Comparison of ENCODE assay signal across 8 mouse cellular contexts in genomic region chr9:63758641-63759391, GRCm38 (mm10). TPM values are rescaled to one million over a fixed set of nuclear protein-coding genes. Genes with fewer than 3 reads are reported as not detected.
DNase-seq lines count a peak whose midpoint lies in the region; ATAC-seq and TF ChIP-seq lines count a peak whose summit lies in the region.

No protein-coding gene starts in this region.

- no peaks in the 10 kb centered on the region for H3K36me3 ChIP-seq in embryonic facial prominence, embryonic 14.5 days (ENCODE audit: control insufficient read depth, insufficient read depth, low read length)
- H3K36me3 ChIP-seq in intestine, embryonic 15.5 days = no peaks in the 10 kb centered on the region
- no peaks in the 10 kb centered on the region for H3K36me3 ChIP-seq in lung, postnatal 0 days (ENCODE audit: insufficient read depth, low read length)

- H3K4me1 ChIP-seq in embryonic facial prominence, embryonic 14.5 days (ENCODE audit: control insufficient read depth, insufficient read depth, low read length) = peaks cover 31% of the 10 kb centered on the region
- H3K4me1 ChIP-seq in intestine, embryonic 15.5 days (replicated peaks) = peaks cover 40% of the 10 kb centered on the region
- H3K4me1 ChIP-seq in lung, postnatal 0 days (ENCODE audit: insufficient read depth, low read depth, low read length) = peaks cover 4% of the 10 kb centered on the region

- no peak for TF ChIP-seq EP300 in lung, postnatal 0 days (IDR thresholded peaks at IDR 0.05)

- no peak for TF ChIP-seq CTCF in left cerebral cortex, adult 2 months (IDR thresholded peaks at IDR 0.05)
- TF ChIP-seq CTCF in lung, postnatal 0 days (IDR thresholded peaks at IDR 0.05) = no peak

- peak overlapping the region; percentile 89 for H3K4me2 ChIP-seq in embryonic facial prominence, embryonic 14.5 days (ENCODE audit: low read depth, low read length)
- H3K4me2 ChIP-seq in intestine, embryonic 15.5 days (replicated peaks) = peak overlapping the region; percentile 79
- H3K4me2 ChIP-seq in lung, postnatal 0 days (replicated peaks; ENCODE audit: low read depth, low read length) = peak overlapping the region; percentile 97

- H3K27ac ChIP-seq in left cerebral cortex, adult 2 months = peak overlapping the region; percentile 95
- H3K27ac ChIP-seq in embryonic facial prominence, embryonic 14.5 days (replicated peaks; ENCODE audit: low read depth, low read length) = peak overlapping the region; percentile 96
- peak overlapping the region; percentile 98 for H3K27ac ChIP-seq in intestine, embryonic 15.5 days
- H3K27ac ChIP-seq in lung, postnatal 0 days (ENCODE audit: low read length) = peak overlapping the region; percentile 96

- WGBS in embryonic facial prominence, embryonic 14.5 days = 2% methylated on average over 23 of the region's 23 CpGs
- WGBS in intestine, embryonic 15.5 days = 2% methylated on average over 23 of the region's 23 CpGs
- WGBS in lung, postnatal 0 days = 8% methylated on average over 23 of the region's 23 CpGs

- intact Hi-C loops in left cerebral cortex, adult 2 months (cut with DNase I) = loop anchor here (5.0 kb wide), 3 partner anchors 107 to 627 kb away; no protein-coding TSS in a partner anchor

- H3K4me3 ChIP-seq in left cerebral cortex, adult 2 months = peak overlapping the region; percentile 92
- H3K4me3 ChIP-seq in embryonic facial prominence, embryonic 14.5 days (ENCODE audit: low read depth, low read length) = peak overlapping the region; percentile 80
- peak overlapping the region; percentile 88 for H3K4me3 ChIP-seq in intestine, embryonic 15.5 days (replicated peaks)
- peak overlapping the region; percentile 86 for H3K4me3 ChIP-seq in lung, postnatal 0 days (ENCODE audit: low read depth, low read length)

- 0 out of 2 replicates have a peak, but pooled peaks cover 4% of the 10 kb centered on the region for H3K9me3 ChIP-seq in embryonic facial prominence, embryonic 14.5 days (ENCODE audit: control insufficient read depth, low read length)
- no peaks in the 10 kb centered on the region for H3K9me3 ChIP-seq in intestine, embryonic 15.5 days
- H3K9me3 ChIP-seq in lung, postnatal 0 days (ENCODE audit: low read length) = no peaks in the 10 kb centered on the region

- no peak for DNase-seq in left cerebral cortex, adult 2 months (ENCODE audit: extremely low spot score in 1 of 2, low spot score in 2 of 2)
- DNase-seq in left cerebral cortex, adult 8-10 months (ENCODE audit: low spot score in 2 of 2) = no peak
- peak; percentile 74 for DNase-seq in embryonic facial prominence, embryonic 14.5 days (ENCODE audit: low spot score)
- peak; percentile 69 for DNase-seq in lung, postnatal 0 days (ENCODE audit: low spot score)
- DNase-seq in spleen, adult 18-20 months = peak; percentile 62 to 65
- no peak for DNase-seq in layer of hippocampus, adult 18-20 months (ENCODE audit: low spot score in 2 of 2)
- no peak for DNase-seq in right cerebral cortex, postnatal 10 days (ENCODE audit: low spot score in 2 of 2)

- H3K9ac ChIP-seq in embryonic facial prominence, embryonic 14.5 days (ENCODE audit: low read depth, low read length) = peak overlapping the region; percentile 87
- peak overlapping the region; percentile 98 for H3K9ac ChIP-seq in intestine, embryonic 15.5 days
- peak overlapping the region; percentile 23 for H3K9ac ChIP-seq in lung, postnatal 0 days (replicated peaks; ENCODE audit: low read depth)

- no peak for ATAC-seq in embryonic facial prominence, embryonic 14.5 days (ENCODE audit: low read depth)
- 0 out of 2 replicates have a peak, but pooled peaks have one; percentile 3 for ATAC-seq in intestine, embryonic 15.5 days
- no peak for ATAC-seq in lung, postnatal 0 days

- no peaks in the 10 kb centered on the region for H3K27me3 ChIP-seq in embryonic facial prominence, embryonic 14.5 days (replicated peaks; ENCODE audit: control insufficient read depth, insufficient read depth, low read length)
- no peaks in the 10 kb centered on the region for H3K27me3 ChIP-seq in intestine, embryonic 15.5 days (replicated peaks)
- no peaks in the 10 kb centered on the region for H3K27me3 ChIP-seq in lung, postnatal 0 days (replicated peaks; ENCODE audit: insufficient read depth, low read length)

RNA-seq across cellular contexts. Expression of gene Smad3, which starts 1.0 kb away (rescaled TPM):
- total RNA-seq in left cerebral cortex, adult 2 months (2021) = 10 to 100 TPM; 60.0 to 69.0 TPM
- total RNA-seq in left cerebral cortex, adult 8-10 months (2022) = 10 to 100 TPM; 52.3 to 57.3 (median 56.8) TPM
- 17.0 and 19.3 TPM in 2 replicates for polyA plus RNA-seq in embryonic facial prominence, embryonic 14.5 days (2014; fragmentation: Nextera tagmentation; extraction: Ambion mirVana)
- 14.8 and 15.3 TPM in 2 replicates for polyA plus RNA-seq in intestine, embryonic 15.5 days (2015; fragmentation: Nextera tagmentation; extraction: Ambion mirVana)
- polyA plus RNA-seq in lung, postnatal 0 days (2015; fragmentation: Nextera tagmentation; extraction: Ambion mirVana) = 11.8 and 12.3 TPM in 2 replicates
- 10 to 100 TPM; 58.2 to 62.5 TPM for total RNA-seq in layer of hippocampus, adult 18-20 months (2021)

Comparison
In these comparisons a context has a peak if more than half of its experiments do, and no peak if none do; other contexts are left out.
1. DNase-seq: peak in embryonic facial prominence, embryonic 14.5 days (single experiment), lung, postnatal 0 days (single experiment) and spleen, adult 18-20 months (2 of 2); none in left cerebral cortex, adult 2 months (0 of 2), left cerebral cortex, adult 8-10 months (0 of 2), layer of hippocampus, adult 18-20 months (0 of 2) and right cerebral cortex, postnatal 10 days (0 of 2).
2. H3K9ac ChIP-seq: peak in every context shown above with its lines; median percentile 98 in intestine, embryonic 15.5 days; 87 in embryonic facial prominence, embryonic 14.5 days; 23 in lung, postnatal 0 days.
3. Peak in every context shown above with its lines, with median percentiles within 50 percentile points of each other: H3K27ac ChIP-seq, H3K4me3 ChIP-seq and H3K4me2 ChIP-seq.